Mouse (Mus musculus): ENCODE results near the gene Upk3a.

Upk3a gene

GRCm38 (mm10) chr15:85054098-85054497 is 37.2 kb downstream of the Upk3a start:
- peak; percentile 28 for DNase-seq (ENCODE audit: low read depth)

GRCm38 (mm10) chr15:85055186-85055585 is 38.2 kb downstream of the Upk3a start:
- DNase-seq (ENCODE audit: low read depth): no peak

GRCm38 (mm10) chr15:85063421-85063820 is 46.5 kb downstream of the Upk3a start:
- no peak for DNase-seq (ENCODE audit: low read depth)

GRCm38 (mm10) chr15:85070561-85070960 is 53.6 kb downstream of the Upk3a start:
- peak; percentile 76 for DNase-seq (ENCODE audit: low read depth)

Data from 416B (cell line).